In the genomic region with DNA sequence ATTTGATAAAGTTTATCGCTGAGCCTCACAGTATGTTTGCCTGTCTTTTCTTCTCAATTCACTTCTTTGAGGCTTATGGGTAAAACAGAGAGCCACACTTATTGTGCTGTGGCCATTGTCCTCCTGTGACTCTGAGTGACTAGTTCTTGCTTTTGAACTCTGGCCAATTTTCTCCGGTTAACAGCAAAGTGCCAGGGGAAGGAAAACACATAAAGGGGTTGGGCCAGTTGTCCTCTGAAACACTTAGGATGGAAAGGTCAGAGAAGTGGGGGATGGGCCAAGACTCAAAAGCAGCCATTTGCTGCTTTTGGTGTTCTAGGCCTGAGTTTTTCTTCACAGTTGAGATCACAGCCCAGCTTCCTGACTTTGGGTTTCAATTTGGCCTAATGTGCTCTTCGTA, we compare ENCODE assay signal across 10 mouse cellular contexts. TPM values are rescaled to one million over a fixed set of nuclear protein-coding genes. Genes with fewer than 3 reads are reported as not detected.
DNase-seq lines count a peak whose midpoint lies in the region; ATAC-seq and TF ChIP-seq lines count a peak whose summit lies in the region.
"Had no signal": no experiment of that assay in that cellular context is flagged by ENCODE, and none has a peak within 500 bp of the region (broad histone marks: within the 10 kb centered on the region; RNA-seq: fewer than 3 reads in every experiment).

No protein-coding gene starts in this region.

- H3K4me2 ChIP-seq in liver, embryonic 11.5 days = no peak overlapping the region
- no peak overlapping the region for H3K4me2 ChIP-seq in heart, embryonic 14.5 days (ENCODE audit: low read length)
- H3K4me2 ChIP-seq in stomach, postnatal 0 days (replicated peaks; ENCODE audit: low read depth) = no peak overlapping the region

- no peaks in the 10 kb centered on the region for H3K79me2 ChIP-seq in liver, adult 2 months (ENCODE audit: control insufficient read depth, insufficient read depth, low read length)

- TF ChIP-seq POLR2A in liver, adult 2 months (IDR thresholded peaks at IDR 0.05; ENCODE audit: extremely low read depth, insufficient read depth, low read length) = no peak

- TF ChIP-seq CTCF in liver, adult 2 months (IDR thresholded peaks at IDR 0.05; ENCODE audit: low read depth, low read length) = no peak
- TF ChIP-seq CTCF in stomach, postnatal 0 days (IDR thresholded peaks at IDR 0.05; ENCODE audit: low read depth) = no peak

- H3K27me3 ChIP-seq in liver, adult 2 months (ENCODE audit: control insufficient read depth, insufficient read depth, low read length) = no peaks in the 10 kb centered on the region
- H3K27me3 ChIP-seq in liver, embryonic 11.5 days (replicated peaks; ENCODE audit: control insufficient read depth, insufficient read depth, low read length) = no peaks in the 10 kb centered on the region
- no peaks in the 10 kb centered on the region for H3K27me3 ChIP-seq in heart, embryonic 14.5 days (ENCODE audit: control insufficient read depth, insufficient read depth, low read length)
- no peaks in the 10 kb centered on the region for H3K27me3 ChIP-seq in stomach, postnatal 0 days (ENCODE audit: control insufficient read depth, insufficient read depth, low read length)

- H3K36me3 ChIP-seq in liver, adult 2 months (ENCODE audit: control insufficient read depth, insufficient read depth, low read length) = no peaks in the 10 kb centered on the region
- no peaks in the 10 kb centered on the region for H3K36me3 ChIP-seq in liver, embryonic 11.5 days (ENCODE audit: control insufficient read depth, insufficient read depth, low read length)
- no peaks in the 10 kb centered on the region for H3K36me3 ChIP-seq in heart, embryonic 14.5 days (ENCODE audit: control insufficient read depth, insufficient read depth, low read length)
- H3K36me3 ChIP-seq in stomach, postnatal 0 days (ENCODE audit: control insufficient read depth, insufficient read depth, low read length) = no peaks in the 10 kb centered on the region

- TF ChIP-seq EP300 in stomach, postnatal 0 days (optimal IDR thresholded peaks at IDR 0.05) = no peak

- peaks cover 6% of the 10 kb centered on the region; the same call in 1 of the 2 replicates for H3K4me1 ChIP-seq in liver, adult 2 months (ENCODE audit: control insufficient read depth, insufficient read depth, low read length)
- H3K4me1 ChIP-seq in liver, embryonic 11.5 days (replicated peaks; ENCODE audit: control insufficient read depth, insufficient read depth, low read length) = no peaks in the 10 kb centered on the region; the same call in 1 of the 2 replicates
- H3K4me1 ChIP-seq in heart, embryonic 14.5 days (ENCODE audit: control insufficient read depth in 2 of 2, insufficient read depth in 2 of 2, low read length in 2 of 2) = peaks cover 10 to 25% of the 10 kb centered on the region in 2 experiments
- H3K4me1 ChIP-seq in stomach, postnatal 0 days (replicated peaks; ENCODE audit: control insufficient read depth, insufficient read depth) = peaks cover 7% of the 10 kb centered on the region; the same call in 1 of the 2 replicates

- no peak overlapping the region for H3K4me3 ChIP-seq in liver, adult 2 months (ENCODE audit: insufficient read depth, low read depth, low read length)
- no peak overlapping the region for H3K4me3 ChIP-seq in liver, embryonic 11.5 days (ENCODE audit: low read depth, low read length)
- H3K4me3 ChIP-seq in heart, embryonic 14.5 days (ENCODE audit: control insufficient read depth in 1 of 2, insufficient read depth in 1 of 2, low read depth in 1 of 2, low read length in 2 of 2) = no peak overlapping the region
- H3K4me3 ChIP-seq in stomach, postnatal 0 days (ENCODE audit: low read depth, low read length) = no peak overlapping the region
- H3K4me3 ChIP-seq: erythroblast, embryonic 14.5 days had no signal

- no peak overlapping the region for H3K27ac ChIP-seq in liver, adult 2 months (replicated peaks; ENCODE audit: insufficient read depth, low read depth, low read length)
- H3K27ac ChIP-seq in liver, embryonic 11.5 days (ENCODE audit: low read depth, low read length) = no peak overlapping the region
- peak overlapping the region; percentile 36 to 41 for H3K27ac ChIP-seq in heart, embryonic 14.5 days (replicated peaks in 1 of 2; ENCODE audit: control insufficient read depth in 1 of 2, insufficient read depth in 1 of 2, low read depth in 2 of 2, low read length in 2 of 2)
- peak overlapping the region; percentile 40; the same call in 1 of the 2 replicates for H3K27ac ChIP-seq in stomach, postnatal 0 days (replicated peaks)

- DNase-seq in liver, adult 2 months (ENCODE audit: extremely low read depth, low read depth, low spot score) = peak; percentile 70
- DNase-seq in liver, embryonic 11.5 days (ENCODE audit: low spot score) = no peak
- DNase-seq in kidney, postnatal 25 days = peak; percentile 33 to 45
- peak; percentile 39 for DNase-seq in stomach, postnatal 0 days (ENCODE audit: low spot score)
- no peak for DNase-seq in spleen, postnatal 4 days (ENCODE audit: low spot score in 2 of 2)
- DNase-seq in right cerebral cortex, postnatal 25 days = no peak
- DNase-seq: liver had no signal

- WGBS in liver, adult 2 months = 47% methylated on average over 3 of the region's 3 CpGs
- WGBS in liver, embryonic 11.5 days = 64% methylated on average over 3 of the region's 3 CpGs
- 22% methylated on average over 3 of the region's 3 CpGs for WGBS in heart, embryonic 14.5 days
- WGBS in stomach, postnatal 0 days = 28% methylated on average over 3 of the region's 3 CpGs

- ATAC-seq in liver, embryonic 11.5 days (replicated peaks; ENCODE audit: low FRiP score) = no peak
- no peak for ATAC-seq in heart, embryonic 14.5 days (ENCODE audit: insufficient number of reproducible peaks, insufficient read depth, low FRiP score, low read depth)
- ATAC-seq in stomach, postnatal 0 days (ENCODE audit: low FRiP score, low TSS enrichment) = peak; percentile 73
- no peak for ATAC-seq in cerebellum, adult (ENCODE audit: insufficient number of reproducible peaks, low FRiP score, low TSS enrichment)

- no peak overlapping the region for H3K9ac ChIP-seq in liver, adult 2 months (ENCODE audit: low read depth, low read length)
- H3K9ac ChIP-seq in liver, embryonic 11.5 days (ENCODE audit: low read depth, low read length) = no peak overlapping the region
- H3K9ac ChIP-seq in heart, embryonic 14.5 days (ENCODE audit: low read length) = 0 out of 2 replicates have a peak overlapping the region, but pooled peaks have one; percentile 10
- H3K9ac ChIP-seq in stomach, postnatal 0 days (ENCODE audit: low read length) = no peak overlapping the region

- H3K9me3 ChIP-seq in liver, embryonic 11.5 days (ENCODE audit: control insufficient read depth, low read length) = no peaks in the 10 kb centered on the region
- no peaks in the 10 kb centered on the region for H3K9me3 ChIP-seq in heart, embryonic 14.5 days (ENCODE audit: control insufficient read depth, low read length)
- no peaks in the 10 kb centered on the region for H3K9me3 ChIP-seq in stomach, postnatal 0 days (ENCODE audit: control insufficient read depth, low read length)

RNA-seq across cellular contexts. Expression of gene Plk2, which starts 50.0 kb away (rescaled TPM):
- total RNA-seq in liver, adult 2 months (2014; rRNA removed) = 10.1 and 18.3 TPM in 2 replicates
- 3.3 TPM in 2 replicates for polyA plus RNA-seq in liver, adult 2 months (2012; rRNA removed)
- 35.6 and 38.5 TPM in 2 replicates for polyA plus RNA-seq in liver, embryonic 11.5 days (2014; fragmentation: Nextera tagmentation; extraction: Ambion mirVana)
- polyA plus RNA-seq in heart, embryonic 14.5 days (2014; fragmentation: Nextera tagmentation; extraction: Ambion mirVana) = 113 and 116 TPM in 2 replicates
- polyA plus RNA-seq in stomach, postnatal 0 days (2015; fragmentation: Nextera tagmentation; extraction: Ambion mirVana) = 41.5 and 47.6 TPM in 2 replicates
- polyA plus RNA-seq: erythroblast, embryonic 14.5 days had no signal

Comparison
In these comparisons a context has a peak if more than half of its experiments do, and no peak if none do; other contexts are left out.
1. DNase-seq: peak in liver, adult 2 months (single experiment), kidney, postnatal 25 days (2 of 2) and stomach, postnatal 0 days (single experiment); none in liver, embryonic 11.5 days (single experiment), spleen, postnatal 4 days (0 of 2) and right cerebral cortex, postnatal 25 days (single experiment).
2. H3K27ac ChIP-seq: peak in heart, embryonic 14.5 days (2 of 2) and stomach, postnatal 0 days (single experiment); none in liver, adult 2 months (single experiment) and liver, embryonic 11.5 days (single experiment).